Mouse (Mus musculus): ENCODE data around the gene Eef2k. TPM values are rescaled to one million over a fixed set of nuclear protein-coding genes. Genes with fewer than 3 reads are reported as not detected.

Gene Eef2k
- polyA plus RNA-seq, 1 experiment from 2014 or later = 27.9 TPM

DNA sequence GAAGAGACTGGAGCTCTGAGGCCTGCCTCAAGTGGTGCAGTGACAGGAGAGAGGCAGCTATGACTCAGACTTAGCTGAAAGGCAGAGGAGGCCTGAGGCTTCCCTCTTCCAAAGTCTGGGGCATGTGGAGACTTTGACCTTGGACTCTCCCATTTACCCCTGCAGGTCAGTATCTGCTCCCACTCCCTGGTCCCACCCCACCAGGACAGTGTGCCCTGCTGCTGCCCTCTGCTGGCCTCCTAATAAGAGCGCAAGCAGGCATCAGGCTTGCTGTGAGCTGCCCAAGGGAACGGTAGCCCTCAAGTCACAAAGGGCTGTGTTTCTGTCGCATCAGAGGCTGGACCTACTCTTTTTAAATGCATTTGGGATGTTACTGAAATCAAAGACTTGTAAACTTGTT is 16.2 kb upstream of the Eef2k start:
- Histone ChIP-seq H3K9me3 (ENCODE audit: low read length) (no peaks in the 10 kb centered on the region), H3K27ac (ENCODE audit: low read length) (no peak overlapping the region), H3K4me3 (ENCODE audit: low read length) (no peak overlapping the region), H3K4me1 (ENCODE audit: insufficient read depth, low read length) (peaks cover 11% of the 10 kb centered on the region; the same call in 1 of the 2 replicates), H3K4me2 (replicated peaks; ENCODE audit: low read depth, low read length) (no peak overlapping the region), H3K27me3 (ENCODE audit: insufficient read depth, low read length) (no peaks in the 10 kb centered on the region), H3K9ac (replicated peaks; ENCODE audit: low read length) (no peak overlapping the region), H3K36me3 (ENCODE audit: insufficient read depth, low read length) (no peaks in the 10 kb centered on the region)
- WGBS = 10% methylated on average over 3 of the region's 3 CpGs
- ATAC-seq (ENCODE audit: low FRiP score, low TSS enrichment) = no peak

GRCm38 (mm10) chr7:120830431-120831381 is 11.9 kb upstream of the Eef2k start:
- peak; percentile 39 for ATAC-seq (ENCODE audit: low FRiP score, low TSS enrichment)
- Histone ChIP-seq H3K27me3 (ENCODE audit: insufficient read depth, low read length) (no peaks in the 10 kb centered on the region), H3K4me2 (replicated peaks; ENCODE audit: low read depth, low read length) (peak overlapping the region; percentile 89), H3K36me3 (ENCODE audit: insufficient read depth, low read length) (no peaks in the 10 kb centered on the region), H3K4me3 (ENCODE audit: low read length) (peak overlapping the region; percentile 65), H3K27ac (ENCODE audit: low read length) (peak overlapping the region; percentile 81), H3K9ac (replicated peaks; ENCODE audit: low read length) (peak overlapping the region; percentile 64), H3K4me1 (ENCODE audit: insufficient read depth, low read length) (peaks cover 14% of the 10 kb centered on the region; the same call in 1 of the 2 replicates), H3K9me3 (ENCODE audit: low read length) (no peaks in the 10 kb centered on the region)
- under 1% methylated on average over 46 of the region's 46 CpGs for WGBS

GRCm38 (mm10) chr7:120834426-120834825 is 8.2 kb upstream of the Eef2k start:
- no peak for ATAC-seq (ENCODE audit: low FRiP score, low TSS enrichment)
- H3K9me3 ChIP-seq (ENCODE audit: low read length) = no peaks in the 10 kb centered on the region
- 48% methylated on average over 6 of the region's 6 CpGs for WGBS
- H3K36me3 ChIP-seq (ENCODE audit: insufficient read depth, low read length) = no peaks in the 10 kb centered on the region
- H3K4me2 ChIP-seq (replicated peaks; ENCODE audit: low read depth, low read length) = peak overlapping the region; percentile 65
- no peaks in the 10 kb centered on the region for H3K27me3 ChIP-seq (ENCODE audit: insufficient read depth, low read length)
- peak overlapping the region; percentile 74 for H3K4me3 ChIP-seq (ENCODE audit: low read length)
- peak overlapping the region; percentile 77; the same call in 1 of the 2 replicates for H3K27ac ChIP-seq (ENCODE audit: low read length)
- peak overlapping the region; percentile 65 for H3K9ac ChIP-seq (replicated peaks; ENCODE audit: low read length)
- H3K4me1 ChIP-seq (ENCODE audit: insufficient read depth, low read length) = peaks cover 19% of the 10 kb centered on the region; the same call in 1 of the 2 replicates

DNA sequence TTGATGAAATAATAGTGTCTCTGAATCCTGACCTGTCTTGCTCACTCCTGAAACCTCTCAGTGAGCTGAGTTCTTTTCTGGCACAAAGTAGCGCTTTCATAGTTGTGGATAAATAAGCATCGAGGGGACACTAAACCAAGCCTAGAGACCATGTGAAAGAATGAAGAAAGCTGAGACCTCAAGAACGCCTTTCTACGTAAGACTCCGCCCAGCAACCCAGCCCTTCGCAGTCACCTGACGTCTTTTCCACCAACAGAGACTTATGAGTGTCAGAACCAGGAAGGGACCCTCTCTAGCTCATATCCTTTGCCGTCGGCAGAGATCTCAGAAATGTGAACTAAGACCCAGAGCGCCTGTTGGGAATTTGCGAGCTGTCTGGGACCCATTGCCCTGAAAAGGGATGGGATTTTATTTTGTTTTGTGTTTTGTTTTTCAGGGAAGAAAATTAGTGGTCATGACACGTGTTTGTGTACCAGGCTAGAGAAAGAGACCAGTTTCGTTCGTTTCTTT is 7.7 kb upstream of the Eef2k start:
- Histone ChIP-seq H3K4me1 (ENCODE audit: insufficient read depth, low read length) (peaks cover 17% of the 10 kb centered on the region; the same call in 1 of the 2 replicates), H3K27ac (ENCODE audit: low read length) (peak overlapping the region; percentile 77), H3K9ac (replicated peaks; ENCODE audit: low read length) (peak overlapping the region; percentile 65), H3K36me3 (ENCODE audit: insufficient read depth, low read length) (no peaks in the 10 kb centered on the region), H3K27me3 (ENCODE audit: insufficient read depth, low read length) (no peaks in the 10 kb centered on the region), H3K4me3 (ENCODE audit: low read length) (peak overlapping the region; percentile 74), H3K4me2 (replicated peaks; ENCODE audit: low read depth, low read length) (peak overlapping the region; percentile 65), H3K9me3 (ENCODE audit: low read length) (no peaks in the 10 kb centered on the region)
- 8% methylated on average over 14 of the region's 14 CpGs for WGBS
- peak; percentile 80; the same call in 1 of the 2 replicates for ATAC-seq (ENCODE audit: low FRiP score, low TSS enrichment)

DNA sequence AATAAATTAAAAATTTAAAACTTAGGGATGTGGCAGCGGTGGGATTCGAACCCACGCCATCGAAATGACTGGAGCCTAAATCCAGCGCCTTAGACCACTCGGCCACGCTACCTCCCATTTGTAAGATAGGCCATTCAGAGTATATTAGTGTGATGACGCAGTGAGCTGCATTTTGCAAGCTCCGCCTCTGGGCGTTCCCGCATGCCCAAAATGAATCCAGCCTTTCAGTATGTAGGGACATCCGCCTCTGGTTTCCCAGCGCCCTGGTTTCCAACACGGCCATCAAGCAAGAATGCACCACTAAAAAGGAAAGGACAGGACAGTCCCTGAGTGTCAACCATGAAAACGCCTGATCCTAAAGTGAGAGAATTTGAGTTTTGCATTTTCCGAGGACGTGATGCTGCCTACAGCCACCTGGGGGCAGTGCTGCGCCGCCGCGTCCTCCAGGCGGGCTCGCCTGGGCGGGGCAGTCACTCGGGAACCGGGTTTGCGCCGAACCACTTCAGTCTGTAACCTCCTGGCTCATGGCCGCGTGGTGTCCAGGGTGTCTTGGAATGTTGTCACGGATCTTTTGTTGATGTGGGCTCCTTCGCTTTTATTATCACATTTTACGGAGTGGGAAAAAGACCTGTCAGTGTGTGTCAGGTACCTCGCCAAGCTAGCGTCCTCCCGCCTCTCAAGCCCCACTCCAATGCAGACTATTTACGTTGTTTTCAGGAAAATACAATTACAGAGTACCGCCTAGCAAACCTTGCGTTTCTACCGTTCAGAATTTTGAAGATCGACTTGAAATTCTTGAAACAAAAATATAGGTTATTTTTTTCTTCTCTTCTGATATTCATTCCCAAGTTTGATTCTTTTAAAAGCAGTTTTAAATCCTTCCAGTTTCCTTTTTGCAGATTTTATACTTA is 6.9 kb upstream of the Eef2k start:
- under 1% methylated on average over 41 of the region's 41 CpGs for WGBS
- H3K9me3 ChIP-seq (ENCODE audit: low read length) = no peaks in the 10 kb centered on the region
- no peaks in the 10 kb centered on the region for H3K27me3 ChIP-seq (ENCODE audit: insufficient read depth, low read length)
- peak overlapping the region; percentile 74 for H3K4me3 ChIP-seq (ENCODE audit: low read length)
- ATAC-seq (ENCODE audit: low FRiP score, low TSS enrichment) = peak; percentile 89
- H3K36me3 ChIP-seq (ENCODE audit: insufficient read depth, low read length) = no peaks in the 10 kb centered on the region
- H3K4me2 ChIP-seq (replicated peaks; ENCODE audit: low read depth, low read length) = peak overlapping the region; percentile 65
- peak overlapping the region; percentile 72 for H3K9ac ChIP-seq (replicated peaks; ENCODE audit: low read length)
- H3K27ac ChIP-seq (ENCODE audit: low read length) = peak overlapping the region; percentile 78
- peaks cover 10% of the 10 kb centered on the region; the same call in 1 of the 2 replicates for H3K4me1 ChIP-seq (ENCODE audit: insufficient read depth, low read length)

DNA sequence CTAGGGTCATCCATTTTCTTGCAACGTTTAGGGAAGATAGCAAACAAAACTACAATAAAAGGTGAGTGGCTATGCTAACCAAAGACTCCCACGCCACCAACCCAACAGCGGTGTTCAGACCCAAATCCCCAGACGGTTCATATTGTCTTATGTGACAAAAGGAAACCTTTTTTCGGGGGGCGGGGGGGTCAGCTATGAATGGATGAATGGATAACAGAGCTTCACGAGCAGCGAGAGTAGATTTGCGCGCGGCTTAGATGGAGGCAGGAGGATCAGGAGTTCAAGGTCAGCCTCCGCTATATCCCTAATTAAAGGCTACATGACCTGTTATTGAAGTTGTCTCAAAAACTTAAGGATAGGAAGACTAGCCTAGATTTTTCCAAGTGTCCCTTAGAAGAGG is 6.3 kb upstream of the Eef2k start:
- Histone ChIP-seq H3K27ac (ENCODE audit: low read length) (no peak overlapping the region), H3K4me2 (replicated peaks; ENCODE audit: low read depth, low read length) (peak overlapping the region; percentile 65), H3K27me3 (ENCODE audit: insufficient read depth, low read length) (no peaks in the 10 kb centered on the region), H3K9ac (replicated peaks; ENCODE audit: low read length) (peak overlapping the region; percentile 50), H3K9me3 (ENCODE audit: low read length) (no peaks in the 10 kb centered on the region), H3K36me3 (ENCODE audit: insufficient read depth, low read length) (no peaks in the 10 kb centered on the region), H3K4me3 (ENCODE audit: low read length) (peak overlapping the region; percentile 74), H3K4me1 (ENCODE audit: insufficient read depth, low read length) (peaks cover 9% of the 10 kb centered on the region; the same call in 1 of the 2 replicates)
- ATAC-seq (ENCODE audit: low FRiP score, low TSS enrichment) = no peak
- WGBS = 7% methylated on average over 12 of the region's 12 CpGs

DNA sequence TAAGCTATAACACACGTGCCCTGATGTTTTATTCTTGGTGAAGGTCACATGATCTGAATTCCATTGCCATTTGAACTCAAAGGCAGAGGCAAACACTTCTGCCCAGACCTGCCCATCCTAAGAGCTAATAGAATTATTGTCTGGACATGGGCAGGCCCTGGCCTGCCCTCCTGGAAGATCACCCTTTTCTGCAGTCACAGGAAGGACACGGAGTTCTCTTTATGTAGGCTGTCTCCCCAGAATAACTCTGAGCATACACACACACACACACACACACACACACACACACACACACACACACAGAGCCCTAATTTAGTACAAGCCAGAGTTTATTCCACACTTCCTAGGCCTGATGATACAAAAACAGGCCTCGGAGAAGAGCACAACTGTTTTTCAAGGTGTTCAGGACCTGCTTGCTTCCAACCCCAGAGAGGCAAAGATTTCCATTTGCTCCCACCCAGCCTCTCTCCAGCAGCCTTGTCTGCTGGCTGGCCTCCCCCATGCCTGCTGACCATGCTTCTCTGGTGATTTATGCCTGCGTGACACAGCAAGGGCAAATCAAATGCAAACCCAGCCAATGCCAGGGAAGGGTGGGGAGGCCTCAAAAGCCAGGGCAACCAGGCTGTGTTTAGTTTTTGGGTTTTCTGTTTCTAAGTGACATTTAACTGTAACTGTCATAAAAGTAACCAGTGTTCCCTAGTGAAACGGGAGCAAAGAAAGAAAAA is 4.0 kb upstream of the Eef2k start:
- H3K9me3 ChIP-seq (ENCODE audit: low read length) = no peaks in the 10 kb centered on the region
- WGBS = 37% methylated on average over 5 of the region's 5 CpGs
- H3K4me2 ChIP-seq (replicated peaks; ENCODE audit: low read depth, low read length) = no peak overlapping the region
- ATAC-seq (ENCODE audit: low FRiP score, low TSS enrichment) = no peak
- peaks cover 5% of the 10 kb centered on the region; the same call in 1 of the 2 replicates for H3K4me1 ChIP-seq (ENCODE audit: insufficient read depth, low read length)
- no peak overlapping the region for H3K4me3 ChIP-seq (ENCODE audit: low read length)
- no peak overlapping the region for H3K9ac ChIP-seq (replicated peaks; ENCODE audit: low read length)
- no peaks in the 10 kb centered on the region for H3K36me3 ChIP-seq (ENCODE audit: insufficient read depth, low read length)
- no peak overlapping the region for H3K27ac ChIP-seq (ENCODE audit: low read length)
- no peaks in the 10 kb centered on the region for H3K27me3 ChIP-seq (ENCODE audit: insufficient read depth, low read length)

DNA sequence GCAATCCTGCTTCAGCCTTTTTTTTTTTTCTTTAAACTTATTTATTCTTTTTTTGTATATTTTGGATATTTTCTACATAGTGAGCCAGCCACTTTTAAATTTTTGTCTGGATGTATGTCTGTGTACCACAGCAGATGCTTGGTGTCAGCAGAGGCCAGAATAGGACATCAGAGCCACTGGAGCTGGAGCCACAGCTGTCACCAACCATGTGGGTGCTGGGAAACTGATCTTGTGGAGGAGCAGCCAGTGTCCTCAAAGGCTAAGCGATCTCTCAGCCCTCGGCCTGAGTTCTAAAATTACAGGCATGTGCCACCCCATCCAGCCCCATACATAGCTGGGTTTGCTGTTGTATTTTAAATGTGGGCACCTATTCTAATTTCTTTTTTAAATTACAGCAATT is 2.8 kb upstream of the Eef2k start:
- H3K36me3 ChIP-seq (ENCODE audit: insufficient read depth, low read length) = no peaks in the 10 kb centered on the region
- H3K27ac ChIP-seq (ENCODE audit: low read length) = no peak overlapping the region
- H3K27me3 ChIP-seq (ENCODE audit: insufficient read depth, low read length) = no peaks in the 10 kb centered on the region
- H3K4me2 ChIP-seq (replicated peaks; ENCODE audit: low read depth, low read length) = no peak overlapping the region
- 57% methylated on average over 2 of the region's 2 CpGs for WGBS
- peaks cover 15% of the 10 kb centered on the region; the same call in 1 of the 2 replicates for H3K4me1 ChIP-seq (ENCODE audit: insufficient read depth, low read length)
- H3K9ac ChIP-seq (replicated peaks; ENCODE audit: low read length) = no peak overlapping the region
- H3K4me3 ChIP-seq (ENCODE audit: low read length) = no peak overlapping the region
- no peaks in the 10 kb centered on the region for H3K9me3 ChIP-seq (ENCODE audit: low read length)
- no peak for ATAC-seq (ENCODE audit: low FRiP score, low TSS enrichment)
